Comparison of ENCODE assay signal across 11 mouse cellular contexts in genomic region chr9:21843086-21843485, GRCm38 (mm10). TPM values are rescaled to one million over a fixed set of nuclear protein-coding genes. Genes with fewer than 3 reads are reported as not detected.
DNase-seq lines count a peak whose midpoint lies in the region; ATAC-seq lines count a peak whose summit lies in the region.
"Had no signal": no experiment of that assay in that cellular context is flagged by ENCODE, and none has a peak within 500 bp of the region (broad histone marks: within the 10 kb centered on the region; RNA-seq: fewer than 3 reads in every experiment).

No protein-coding gene starts in this region.

- H3K27ac ChIP-seq in stomach, embryonic 16.5 days (ENCODE audit: low read length): peak overlapping the region; percentile 87

- H3K9ac ChIP-seq in stomach, embryonic 16.5 days (ENCODE audit: low read length): no peak overlapping the region

- H3K4me3 ChIP-seq in stomach, embryonic 16.5 days (replicated peaks; ENCODE audit: low read length): no peak overlapping the region

- no peak for ATAC-seq in stomach, embryonic 16.5 days (ENCODE audit: insufficient read depth, low FRiP score)
- ATAC-seq: midbrain, embryonic 16.5 days had no signal

- H3K4me2 ChIP-seq in stomach, embryonic 16.5 days (ENCODE audit: low read depth, low read length): no peak overlapping the region

- H3K27me3 ChIP-seq in stomach, embryonic 16.5 days (ENCODE audit: control insufficient read depth, insufficient read depth, low read length): no peaks in the 10 kb centered on the region

- H3K36me3 ChIP-seq in stomach, embryonic 16.5 days (ENCODE audit: control insufficient read depth, insufficient read depth, low read length): 0 out of 2 replicates have a peak, but pooled peaks cover 5% of the 10 kb centered on the region

- H3K9me3 ChIP-seq in stomach, embryonic 16.5 days (replicated peaks; ENCODE audit: control insufficient read depth, low read length): no peaks in the 10 kb centered on the region

- 48% methylated on average over 6 of the region's 6 CpGs for WGBS in stomach, embryonic 16.5 days

- DNase-seq in frontal cortex, postnatal 36 days (ENCODE audit: low spot score in 2 of 2): peak; percentile 31 to 34
- DNase-seq in frontal cortex, postnatal 10 days (ENCODE audit: low spot score in 2 of 2): no peak
- peak; percentile 15 to 34 for DNase-seq in layer of hippocampus, adult 18-20 months (ENCODE audit: low spot score in 2 of 2)
- no peak for DNase-seq in layer of hippocampus, postnatal 14 days (ENCODE audit: low spot score in 2 of 2)
- DNase-seq in right cerebral cortex, adult 2 months (ENCODE audit: low spot score in 2 of 2): peak; percentile 40 to 53
- no peak for DNase-seq in right cerebral cortex, postnatal 14 days
- no peak for DNase-seq in embryo, embryonic 10.5 days (ENCODE audit: low spot score)
- DNase-seq: kidney, adult 18-20 months; thymus, adult 18-20 months had no signal

- peaks cover 38% of the 10 kb centered on the region for H3K4me1 ChIP-seq in stomach, embryonic 16.5 days (ENCODE audit: control insufficient read depth, insufficient read depth, low read length)

RNA-seq across cellular contexts. Expression of gene Angptl8, which starts 7.8 kb away (rescaled TPM):
- total RNA-seq in layer of hippocampus, adult 18-20 months (2021): not detected
- total RNA-seq in layer of hippocampus, postnatal 14 days (2021): not detected
- polyA plus RNA-seq in stomach, embryonic 16.5 days (2015; fragmentation: Nextera tagmentation; extraction: Ambion mirVana): 6.4 TPM in 2 replicates

RNA-seq across cellular contexts. Expression of gene Dock6, which starts 9.3 kb away (rescaled TPM):
- 10 to 100 TPM; 11.3 to 13.1 TPM for total RNA-seq in layer of hippocampus, adult 18-20 months (2021)
- 10 to 100 TPM; 24.5 to 24.7 TPM for total RNA-seq in layer of hippocampus, postnatal 14 days (2021)
- polyA plus RNA-seq in stomach, embryonic 16.5 days (2015; fragmentation: Nextera tagmentation; extraction: Ambion mirVana): 39.4 and 41.6 TPM in 2 replicates

RNA-seq across cellular contexts. Expression of gene Kank2, which starts 44.5 kb away (rescaled TPM):
- total RNA-seq in layer of hippocampus, adult 18-20 months (2021): 1 to 10 TPM; 7.4 to 7.6 TPM
- total RNA-seq in layer of hippocampus, postnatal 14 days (2021): 1 to 10 TPM; 7.1 to 7.8 TPM
- 11.2 and 11.6 TPM in 2 replicates for polyA plus RNA-seq in stomach, embryonic 16.5 days (2015; fragmentation: Nextera tagmentation; extraction: Ambion mirVana)

Comparison
In these comparisons a context has a peak if more than half of its experiments do, and no peak if none do; other contexts are left out.
1. DNase-seq: peak in frontal cortex, postnatal 36 days (2 of 2), layer of hippocampus, adult 18-20 months (2 of 2) and right cerebral cortex, adult 2 months (2 of 2); none in frontal cortex, postnatal 10 days (0 of 2), layer of hippocampus, postnatal 14 days (0 of 2), right cerebral cortex, postnatal 14 days (single experiment) and embryo, embryonic 10.5 days (single experiment).